Mouse (Mus musculus) central nervous system, embryonic 18 days (tissue): ENCODE results near the gene Cog4. TPM values are rescaled to one million over a fixed set of nuclear protein-coding genes. Genes with fewer than 3 reads are reported as not detected.

ENCODE experiments used
- polyA plus RNA-seq: library from polyadenylated mRNA; depleted of rRNA; stranded (reverse); fragments of >200 nt; gene quantifications from 2 replicates; pipeline ENCODE4 v1.2.3, GENCODE M21; 2012; rRNA removed

The Cog4 gene
- polyA plus RNA-seq = 44.9 TPM in 2 replicates

DNA sequence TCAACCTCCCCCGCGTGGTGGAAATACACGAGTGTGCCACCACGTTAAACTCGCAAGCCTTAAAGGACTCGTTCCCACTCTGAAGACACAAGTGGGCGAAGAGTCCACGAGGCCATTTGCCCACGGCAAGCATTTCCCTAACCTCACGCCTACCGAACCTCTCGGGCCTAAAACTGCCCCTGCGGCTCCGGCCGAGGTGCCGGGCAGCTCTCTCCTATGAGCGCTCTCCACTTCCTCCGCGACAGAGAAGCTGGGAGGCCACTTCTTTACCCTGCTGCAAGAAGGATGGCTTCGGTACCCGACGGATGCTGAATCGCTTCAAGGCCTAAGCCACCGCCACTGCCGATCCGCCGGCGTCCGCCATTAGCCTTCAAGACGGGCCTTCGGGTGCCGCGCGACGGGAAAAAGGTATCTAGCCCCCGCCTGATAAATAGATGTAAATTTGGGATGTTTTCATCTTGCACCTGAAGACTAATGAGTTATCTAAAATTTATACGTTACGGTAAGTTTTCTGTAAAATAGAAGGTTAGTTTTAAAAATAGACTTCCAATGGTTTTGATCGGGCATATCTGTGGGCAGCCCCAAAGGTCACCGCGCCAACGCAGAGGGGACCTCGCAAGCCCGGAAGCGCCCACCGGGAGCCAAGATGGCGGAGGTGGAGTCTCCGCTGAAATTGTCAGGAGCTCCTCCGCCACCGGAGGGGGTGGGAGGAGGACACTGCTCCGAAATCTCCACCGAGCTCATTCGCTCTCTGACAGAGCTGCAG lies at the start of gene Cog4, which contains the start of gene Sf3b3:
Gene Cog4 (plus strand): TSS at position 196 of the 766 bp plus-strand sequence.
Gene Sf3b3 (minus strand): TSS at position 383 of the 766 bp plus-strand sequence.

DNA sequence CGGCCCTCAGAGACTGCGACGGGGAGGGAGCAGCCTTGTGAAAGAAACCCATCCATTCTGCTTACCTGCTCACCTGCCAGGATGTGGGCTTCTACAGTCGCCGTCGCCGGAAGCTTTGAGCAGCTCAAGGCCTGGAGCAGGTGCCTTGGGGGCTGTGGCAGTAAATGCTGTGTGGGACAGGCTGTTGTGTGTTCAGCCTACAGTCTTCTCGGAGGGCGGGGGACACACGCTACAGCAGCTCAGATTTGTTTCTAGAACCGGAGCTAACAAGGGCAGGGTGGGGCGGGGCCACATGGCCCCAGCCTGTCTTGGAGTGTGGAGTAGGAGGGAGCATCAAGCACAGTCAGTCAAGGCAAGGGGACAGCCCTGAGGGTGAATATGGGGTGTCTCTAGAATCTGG lies 40.7 kb upstream of the Cog4 start, which contains the start of gene Il34:
Gene Il34 (minus strand): TSS at position 256 of the 400 bp plus-strand sequence.

DNA sequence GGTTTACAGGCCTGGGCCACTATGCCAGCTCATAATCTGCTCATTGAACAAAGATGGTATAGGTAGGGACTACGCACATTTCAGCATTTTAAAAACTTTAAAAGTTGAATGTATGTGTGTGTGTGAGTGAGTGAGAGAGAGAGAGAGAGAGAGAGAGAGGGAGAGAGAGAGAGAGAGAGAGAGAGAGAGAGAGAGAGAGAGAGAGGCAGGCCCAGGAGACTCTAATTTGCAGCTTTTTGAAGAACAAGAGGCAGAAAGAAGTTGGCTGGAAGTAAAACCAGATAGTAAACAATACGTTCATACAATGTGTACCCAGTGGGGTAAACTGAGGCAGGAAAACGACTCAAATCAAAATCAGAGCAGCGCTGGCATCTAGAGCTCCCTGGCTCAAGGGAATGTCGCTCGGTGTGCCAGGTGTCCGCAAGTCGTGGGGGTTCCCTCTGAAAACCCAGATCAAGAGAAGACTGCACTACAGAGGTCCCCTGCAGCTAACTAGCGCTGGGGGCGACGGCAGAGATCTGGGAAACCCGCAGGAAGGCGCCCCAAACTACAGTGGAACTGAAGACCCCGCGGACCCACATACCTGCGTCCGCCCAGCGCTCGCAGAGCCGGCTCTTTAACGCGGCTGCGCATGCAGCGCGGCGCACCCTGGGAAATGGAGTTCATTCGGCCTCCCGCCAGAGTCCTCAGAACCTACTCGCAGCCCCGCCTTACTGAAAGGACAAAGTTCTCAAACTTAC lies 55.6 kb downstream of the Cog4 start, which contains the start of gene Fuk:
Gene Fuk (minus strand): TSS at position 650 of the 740 bp plus-strand sequence.

GRCm38 (mm10) chr8:110919341-110920031 lies 73.1 kb downstream of the Cog4 start, which contains the start of gene St3gal2:
Gene St3gal2, plus strand, starts transcription at chr8:110919922.

Other genes with a start within 250 kb of the Cog4 start
- gene Vac14, start 228.0 kb upstream of the Cog4 start, polyA plus RNA-seq = 41.9 and 43.7 TPM in 2 replicates
- 141 and 176 TPM in 2 replicates for gene Mtss1l, start 125.1 kb upstream of the Cog4 start, polyA plus RNA-seq
- gene Il34, start 40.7 kb upstream of the Cog4 start, polyA plus RNA-seq = 7.6 and 9.2 TPM in 2 replicates
- gene Sf3b3, start 187 bp downstream of the Cog4 start, polyA plus RNA-seq = 59.1 and 59.3 TPM in 2 replicates
- 10.0 and 10.8 TPM in 2 replicates for gene Fuk, start 55.9 kb downstream of the Cog4 start, polyA plus RNA-seq
- 33.4 and 40.1 TPM in 2 replicates for gene St3gal2, start 73.3 kb downstream of the Cog4 start, polyA plus RNA-seq
- 38.0 and 39.2 TPM in 2 replicates for gene Ddx19a, start 151.2 kb downstream of the Cog4 start, polyA plus RNA-seq
- gene Ddx19b, start 185.2 kb downstream of the Cog4 start, polyA plus RNA-seq = 11.2 and 11.4 TPM in 2 replicates
- 70.1 and 70.4 TPM in 2 replicates for gene Aars, start 186.5 kb downstream of the Cog4 start, polyA plus RNA-seq
- gene Exosc6, start 209.7 kb downstream of the Cog4 start, polyA plus RNA-seq = not detected in 2 replicates
- 0.08 and 0.59 TPM in 2 replicates for gene Clec18a, start 245.8 kb downstream of the Cog4 start, polyA plus RNA-seq
- 11.0 TPM in 2 replicates for gene Pdpr, start 248.0 kb downstream of the Cog4 start, polyA plus RNA-seq